Mouse (Mus musculus): ENCODE measurements around the gene Serpinb6c. TPM values are rescaled to one million over a fixed set of nuclear protein-coding genes. Genes with fewer than 3 reads are reported as not detected.
A peak's percentile ranks its signal among the peaks of the same experiment; 100 is the strongest.

Serpinb6c gene
- polyA plus RNA-seq, 1 experiment from 2014 or later = not detected

- Histone ChIP-seq H3K27ac (ENCODE audit: low read depth, low read length) (peak overlapping the region; percentile 65), H3K4me3 (ENCODE audit: low read length) (peak overlapping the region; percentile 63), H3K4me2 (replicated peaks; ENCODE audit: low read depth, low read length) (peak overlapping the region; percentile 70), H3K9ac (ENCODE audit: low read depth, low read length) (peak overlapping the region; percentile 76), H3K36me3 (ENCODE audit: control insufficient read depth, insufficient read depth, low read length) (no peaks in the 10 kb centered on the region), H3K9me3 (ENCODE audit: control insufficient read depth, low read length) (no peaks in the 10 kb centered on the region), H3K4me1 (ENCODE audit: control insufficient read depth, insufficient read depth, low read length) (no peaks in the 10 kb centered on the region), H3K27me3 (ENCODE audit: control insufficient read depth, insufficient read depth, low read length) (no peaks in the 10 kb centered on the region)
- ATAC-seq (ENCODE audit: low FRiP score, low TSS enrichment) = peak; percentile 96
- WGBS = under 1% methylated on average over 42 of the region's 44 CpGs
These were observed 30.1 kb upstream of the Serpinb6c start for GRCm38 (mm10) chr13:33935465-33936181.

- ATAC-seq (ENCODE audit: low FRiP score, low TSS enrichment) = peak; percentile 64
These were observed 29.2 kb upstream of the Serpinb6c start for GRCm38 (mm10) chr13:33934743-33935142.

GRCm38 (mm10) chr13:33930912-33931311 is 25.4 kb upstream of the Serpinb6c start:
- H3K36me3 ChIP-seq (ENCODE audit: control insufficient read depth, insufficient read depth, low read length) = no peaks in the 10 kb centered on the region
- no peaks in the 10 kb centered on the region for H3K4me1 ChIP-seq (ENCODE audit: control insufficient read depth, insufficient read depth, low read length)
- no peaks in the 10 kb centered on the region for H3K9me3 ChIP-seq (ENCODE audit: control insufficient read depth, low read length)
- no peak for ATAC-seq (ENCODE audit: low FRiP score, low TSS enrichment)
- no peak overlapping the region for H3K9ac ChIP-seq (ENCODE audit: low read depth, low read length)
- 81% methylated on average over 3 of the region's 3 CpGs for WGBS
- no peaks in the 10 kb centered on the region for H3K27me3 ChIP-seq (ENCODE audit: control insufficient read depth, insufficient read depth, low read length)
- no peak overlapping the region for H3K4me2 ChIP-seq (replicated peaks; ENCODE audit: low read depth, low read length)
- no peak overlapping the region for H3K4me3 ChIP-seq (ENCODE audit: low read length)
- H3K27ac ChIP-seq (ENCODE audit: low read depth, low read length) = no peak overlapping the region

More at GRCm38 (mm10) chr13:33934743-33935142, 29.2 kb upstream of the Serpinb6c start:
- H3K9ac ChIP-seq (ENCODE audit: low read depth, low read length) = no peak overlapping the region
- H3K4me2 ChIP-seq (replicated peaks; ENCODE audit: low read depth, low read length) = peak overlapping the region; percentile 70
- H3K27ac ChIP-seq (ENCODE audit: low read depth, low read length) = peak overlapping the region; percentile 65; the same call in 1 of the 2 replicates
- no peaks in the 10 kb centered on the region for H3K9me3 ChIP-seq (ENCODE audit: control insufficient read depth, low read length)
- no peaks in the 10 kb centered on the region for H3K36me3 ChIP-seq (ENCODE audit: control insufficient read depth, insufficient read depth, low read length)
- WGBS = 36% methylated on average over 6 of the region's 6 CpGs
- H3K4me1 ChIP-seq (ENCODE audit: control insufficient read depth, insufficient read depth, low read length) = no peaks in the 10 kb centered on the region
- no peaks in the 10 kb centered on the region for H3K27me3 ChIP-seq (ENCODE audit: control insufficient read depth, insufficient read depth, low read length)
- H3K4me3 ChIP-seq (ENCODE audit: low read length) = peak overlapping the region; percentile 63

GRCm38 (mm10) chr13:33930281-33930680 is 24.8 kb upstream of the Serpinb6c start:
- no peak overlapping the region for H3K9ac ChIP-seq (ENCODE audit: low read depth, low read length)
- no peaks in the 10 kb centered on the region for H3K4me1 ChIP-seq (ENCODE audit: control insufficient read depth, insufficient read depth, low read length)
- 79% methylated on average over 2 of the region's 2 CpGs for WGBS
- H3K36me3 ChIP-seq (ENCODE audit: control insufficient read depth, insufficient read depth, low read length) = no peaks in the 10 kb centered on the region
- no peak overlapping the region for H3K4me3 ChIP-seq (ENCODE audit: low read length)
- no peak overlapping the region for H3K27ac ChIP-seq (ENCODE audit: low read depth, low read length)
- no peaks in the 10 kb centered on the region for H3K9me3 ChIP-seq (ENCODE audit: control insufficient read depth, low read length)
- no peak overlapping the region for H3K4me2 ChIP-seq (replicated peaks; ENCODE audit: low read depth, low read length)
- no peak for ATAC-seq (ENCODE audit: low FRiP score, low TSS enrichment)
- H3K27me3 ChIP-seq (ENCODE audit: control insufficient read depth, insufficient read depth, low read length) = no peaks in the 10 kb centered on the region

- Histone ChIP-seq H3K9me3 (ENCODE audit: control insufficient read depth, low read length) (no peaks in the 10 kb centered on the region), H3K4me1 (ENCODE audit: control insufficient read depth, insufficient read depth, low read length) (no peaks in the 10 kb centered on the region), H3K4me2 (replicated peaks; ENCODE audit: low read depth, low read length) (no peak overlapping the region), H3K36me3 (ENCODE audit: control insufficient read depth, insufficient read depth, low read length) (peaks cover 22% of the 10 kb centered on the region), H3K4me3 (ENCODE audit: low read length) (no peak overlapping the region), H3K27me3 (ENCODE audit: control insufficient read depth, insufficient read depth, low read length) (no peaks in the 10 kb centered on the region), H3K9ac (ENCODE audit: low read depth, low read length) (no peak overlapping the region), H3K27ac (ENCODE audit: low read depth, low read length) (no peak overlapping the region)
- 83% methylated on average over 5 of the region's 5 CpGs for WGBS
- no peak for ATAC-seq (ENCODE audit: low FRiP score, low TSS enrichment)
These were observed 16.2 kb upstream of the Serpinb6c start for GRCm38 (mm10) chr13:33921699-33922098.

- Histone ChIP-seq H3K9me3 (ENCODE audit: control insufficient read depth, low read length) (no peaks in the 10 kb centered on the region), H3K36me3 (ENCODE audit: control insufficient read depth, insufficient read depth, low read length) (peaks cover 22% of the 10 kb centered on the region), H3K4me1 (ENCODE audit: control insufficient read depth, insufficient read depth, low read length) (no peaks in the 10 kb centered on the region), H3K4me2 (replicated peaks; ENCODE audit: low read depth, low read length) (no peak overlapping the region), H3K9ac (ENCODE audit: low read depth, low read length) (no peak overlapping the region), H3K27me3 (ENCODE audit: control insufficient read depth, insufficient read depth, low read length) (no peaks in the 10 kb centered on the region), H3K4me3 (ENCODE audit: low read length) (no peak overlapping the region), H3K27ac (ENCODE audit: low read depth, low read length) (no peak overlapping the region)
- 92% methylated on average over 6 of the region's 6 CpGs for WGBS
- no peak for ATAC-seq (ENCODE audit: low FRiP score, low TSS enrichment)
These were observed 15.5 kb upstream of the Serpinb6c start for GRCm38 (mm10) chr13:33921041-33921440.

- 85% methylated on average over 3 of the region's 3 CpGs for WGBS
- Histone ChIP-seq H3K27ac (ENCODE audit: low read depth, low read length) (no peak overlapping the region), H3K4me1 (ENCODE audit: control insufficient read depth, insufficient read depth, low read length) (no peaks in the 10 kb centered on the region), H3K4me2 (replicated peaks; ENCODE audit: low read depth, low read length) (no peak overlapping the region), H3K9ac (ENCODE audit: low read depth, low read length) (no peak overlapping the region), H3K36me3 (ENCODE audit: control insufficient read depth, insufficient read depth, low read length) (no peaks in the 10 kb centered on the region), H3K27me3 (ENCODE audit: control insufficient read depth, insufficient read depth, low read length) (no peaks in the 10 kb centered on the region), H3K9me3 (ENCODE audit: control insufficient read depth, low read length) (no peaks in the 10 kb centered on the region), H3K4me3 (ENCODE audit: low read length) (no peak overlapping the region)
- ATAC-seq (ENCODE audit: low FRiP score, low TSS enrichment) = no peak
These were observed 1.3 kb upstream of the Serpinb6c start for GRCm38 (mm10) chr13:33906821-33907220.

- Histone ChIP-seq H3K4me2 (replicated peaks; ENCODE audit: low read depth, low read length) (no peak overlapping the region), H3K9me3 (ENCODE audit: control insufficient read depth, low read length) (no peaks in the 10 kb centered on the region), H3K9ac (ENCODE audit: low read depth, low read length) (no peak overlapping the region), H3K4me1 (ENCODE audit: control insufficient read depth, insufficient read depth, low read length) (no peaks in the 10 kb centered on the region), H3K4me3 (ENCODE audit: low read length) (no peak overlapping the region), H3K36me3 (ENCODE audit: control insufficient read depth, insufficient read depth, low read length) (no peaks in the 10 kb centered on the region), H3K27me3 (ENCODE audit: control insufficient read depth, insufficient read depth, low read length) (no peaks in the 10 kb centered on the region), H3K27ac (ENCODE audit: low read depth, low read length) (no peak overlapping the region)
- WGBS = 86% methylated on average over 2 of the region's 2 CpGs
- no peak for ATAC-seq (ENCODE audit: low FRiP score, low TSS enrichment)
These were observed 2.2 kb downstream of the Serpinb6c start for GRCm38 (mm10) chr13:33903290-33903689.

- Histone ChIP-seq H3K27me3 (ENCODE audit: control insufficient read depth, insufficient read depth, low read length) (no peaks in the 10 kb centered on the region), H3K4me3 (ENCODE audit: low read length) (no peak overlapping the region), H3K9me3 (ENCODE audit: control insufficient read depth, low read length) (no peaks in the 10 kb centered on the region), H3K4me1 (ENCODE audit: control insufficient read depth, insufficient read depth, low read length) (no peaks in the 10 kb centered on the region), H3K4me2 (replicated peaks; ENCODE audit: low read depth, low read length) (no peak overlapping the region), H3K36me3 (ENCODE audit: control insufficient read depth, insufficient read depth, low read length) (no peaks in the 10 kb centered on the region), H3K9ac (ENCODE audit: low read depth, low read length) (no peak overlapping the region), H3K27ac (ENCODE audit: low read depth, low read length) (no peak overlapping the region)
- no peak for ATAC-seq (ENCODE audit: low FRiP score, low TSS enrichment)
- WGBS = 37% methylated on average over 2 of the region's 2 CpGs
These were observed 11.3 kb downstream of the Serpinb6c start for GRCm38 (mm10) chr13:33894207-33894606.
